Mouse (Mus musculus) frontal cortex, adult 2 months (tissue): ENCODE results near the gene Ctbp2. TPM values are rescaled to one million over a fixed set of nuclear protein-coding genes. Genes with fewer than 3 reads are reported as not detected.
"Not testable (repeated sequence)": the region's sequence is repeated elsewhere in the genome, so short reads cannot be mapped to it uniquely, and the experiment has no call there.

Experiments
- DNase-seq, 2 experiments: peaks; one replicate each; pipeline ENCODE4 v3.0.0; 2022; ENCODE audit warnings: low spot score in 1 of 2; ENCODE audit errors: extremely low spot score in 1 of 2
- polyA plus RNA-seq: library from polyadenylated mRNA; depleted of rRNA; stranded (reverse); fragments of >200 nt; gene quantifications from 2 replicates; pipeline ENCODE4 v1.2.3, GENCODE M21; 2012

Ctbp2 gene
- polyA plus RNA-seq, 1 experiment, result 59.6 TPM

- DNase-seq, result no peak
These were observed 3.0 kb downstream of the Ctbp2 start for GRCm38 (mm10) chr7:133121080-133121607.

GRCm38 (mm10) chr7:133120221-133120751, 3.9 kb downstream of the Ctbp2 start:
- DNase-seq, result no peak

GRCm38 (mm10) chr7:133117815-133118214, 6.3 kb downstream of the Ctbp2 start:
- DNase-seq, result no peak

DNA sequence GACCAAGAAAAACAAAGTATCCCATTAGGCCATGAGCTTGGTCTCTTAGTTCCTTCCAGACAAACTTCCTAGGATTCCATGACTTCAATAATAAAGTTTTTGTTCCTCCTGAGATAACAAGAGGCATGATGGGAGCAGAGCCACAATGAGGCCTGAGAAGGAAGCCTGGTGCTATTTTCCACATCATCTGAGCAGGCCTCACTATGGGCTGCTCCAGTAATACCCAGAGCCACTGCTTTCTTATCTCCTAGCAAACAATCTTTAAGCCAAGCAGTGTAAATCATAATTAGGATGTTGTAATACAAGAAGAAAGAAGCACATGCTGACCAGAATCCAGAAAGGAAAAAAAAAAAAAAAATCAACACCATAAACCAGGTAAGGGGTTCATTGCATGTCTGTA, 7.6 kb downstream of the Ctbp2 start:
- no peak for DNase-seq

GRCm38 (mm10) chr7:133115886-133116285, 8.3 kb downstream of the Ctbp2 start:
- DNase-seq, result no peak

DNA sequence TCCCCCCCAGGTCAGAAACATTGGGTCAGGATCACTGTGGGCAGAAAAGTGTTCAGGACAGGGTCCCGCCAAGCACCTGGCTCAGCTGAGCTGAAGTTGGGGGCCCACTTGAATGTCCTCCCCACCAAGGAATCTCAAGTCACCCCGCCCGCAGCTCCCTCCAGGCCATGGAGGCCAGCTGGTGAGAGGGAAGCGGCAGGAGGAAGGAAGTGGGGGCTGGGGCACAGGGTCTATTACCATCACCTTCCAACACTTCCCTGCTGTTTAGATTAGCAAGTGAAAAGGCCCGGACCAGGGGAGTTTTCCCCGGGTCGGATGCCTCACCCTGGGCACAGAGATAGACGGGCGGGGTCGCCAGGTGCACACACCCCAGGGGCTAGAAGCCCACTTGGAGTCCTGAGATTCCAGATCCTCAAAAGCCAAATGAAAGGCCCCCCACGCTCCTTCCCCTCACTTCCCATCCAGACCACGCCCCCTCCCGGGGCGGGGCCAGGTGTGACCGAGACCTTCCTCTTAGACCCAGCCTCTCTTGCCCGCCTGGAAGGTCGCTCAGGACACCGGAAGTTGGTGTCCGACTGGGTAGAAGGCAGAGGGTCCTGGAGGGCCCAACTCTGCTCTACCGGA, 9.2 kb downstream of the Ctbp2 start:
- DNase-seq, result no peak

GRCm38 (mm10) chr7:133113185-133113895, 10.8 kb downstream of the Ctbp2 start:
- no peak for DNase-seq

DNA sequence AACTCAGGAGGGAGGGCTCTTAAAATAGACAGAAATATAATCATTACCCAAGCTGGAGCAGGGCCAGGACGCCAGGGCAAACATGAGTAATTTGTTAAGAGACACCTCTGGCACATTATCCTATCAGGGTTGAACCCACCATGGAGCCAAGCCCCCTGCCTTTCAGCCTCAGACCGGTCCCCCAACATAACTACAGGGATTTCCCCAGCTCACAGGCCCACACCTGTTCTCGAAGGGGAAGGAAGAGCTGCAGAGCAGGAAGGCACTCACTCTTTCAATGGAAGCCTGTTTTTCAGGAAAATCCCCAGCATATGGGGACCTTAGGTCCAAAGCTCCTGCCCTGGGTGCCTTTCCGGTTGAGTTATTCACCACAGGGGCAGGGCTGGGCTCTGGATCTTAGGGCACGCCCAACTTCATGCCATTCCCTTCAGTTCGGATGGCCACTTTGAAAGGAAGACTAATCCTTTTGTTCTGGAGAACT, 11.8 kb downstream of the Ctbp2 start:
- DNase-seq, result no peak

- DNase-seq, result no peak
These were observed 14.7 kb downstream of the Ctbp2 start for GRCm38 (mm10) chr7:133109442-133109841.

DNA sequence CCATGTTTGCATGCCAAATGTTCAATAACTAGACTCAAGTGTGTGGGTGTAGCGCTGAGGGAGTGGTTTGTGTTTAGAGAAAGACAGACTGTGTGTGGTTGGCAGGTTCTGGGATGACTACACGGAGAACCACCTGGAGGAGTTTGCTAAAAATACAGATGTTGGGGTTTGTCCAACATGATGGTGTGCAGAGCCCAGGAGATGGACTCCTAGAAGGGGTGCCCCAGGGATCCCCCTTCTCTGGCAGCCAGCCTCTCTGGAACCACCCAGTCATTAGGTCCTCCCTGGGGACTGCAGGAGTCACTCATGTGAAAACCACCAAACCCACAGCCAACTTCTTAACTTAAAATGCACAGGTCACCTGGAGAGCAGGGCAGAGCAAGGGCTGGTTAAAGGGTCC, 15.5 kb downstream of the Ctbp2 start:
- DNase-seq, result peak; percentile 37 to 64

GRCm38 (mm10) chr7:133102578-133102977, 21.6 kb downstream of the Ctbp2 start:
- DNase-seq, result no peak

- no peak for DNase-seq
These were observed 23.1 kb downstream of the Ctbp2 start for GRCm38 (mm10) chr7:133101070-133101469.

GRCm38 (mm10) chr7:133100178-133100577, 24.0 kb downstream of the Ctbp2 start:
- DNase-seq, result no peak

- no peak for DNase-seq
These were observed 24.9 kb downstream of the Ctbp2 start for GRCm38 (mm10) chr7:133099266-133099665.

DNA sequence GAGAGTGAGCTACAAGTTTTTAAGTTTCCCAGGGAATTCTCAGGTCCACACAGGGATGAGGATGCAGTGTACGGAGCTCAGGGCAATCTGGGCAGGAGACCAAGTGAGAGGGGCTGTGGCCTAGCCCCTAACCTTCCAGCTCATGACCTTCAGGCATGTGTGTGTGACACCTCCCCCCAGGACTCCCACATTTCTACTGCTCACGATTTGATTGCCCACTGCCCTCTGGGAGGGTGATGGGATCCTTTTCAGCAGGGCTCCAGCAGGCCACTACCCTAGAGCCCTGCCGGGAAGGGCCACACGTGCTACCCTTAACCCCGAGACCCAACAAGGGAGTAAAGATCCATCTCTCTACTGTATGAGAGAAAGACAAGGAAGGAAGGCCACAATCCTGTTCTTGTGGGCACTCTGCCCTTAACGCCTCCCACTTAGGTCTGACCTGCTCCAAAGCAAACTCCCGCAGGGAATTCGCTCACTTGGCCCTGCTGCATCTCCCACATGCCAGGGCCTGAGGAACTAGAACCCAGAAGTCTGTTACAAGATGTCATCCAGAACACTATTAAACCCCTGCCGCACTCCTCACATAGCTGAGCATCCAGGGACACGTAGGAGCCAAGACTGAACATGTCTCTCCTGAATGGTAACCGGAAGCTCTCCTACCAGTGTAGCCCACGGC, 25.9 kb downstream of the Ctbp2 start:
- DNase-seq, result no peak

- DNase-seq, result not testable (repeated sequence)
These were observed 28.5 kb downstream of the Ctbp2 start for GRCm38 (mm10) chr7:133095610-133096009.

- DNase-seq, result no peak
These were observed 29.3 kb downstream of the Ctbp2 start for GRCm38 (mm10) chr7:133094711-133095495.

DNA sequence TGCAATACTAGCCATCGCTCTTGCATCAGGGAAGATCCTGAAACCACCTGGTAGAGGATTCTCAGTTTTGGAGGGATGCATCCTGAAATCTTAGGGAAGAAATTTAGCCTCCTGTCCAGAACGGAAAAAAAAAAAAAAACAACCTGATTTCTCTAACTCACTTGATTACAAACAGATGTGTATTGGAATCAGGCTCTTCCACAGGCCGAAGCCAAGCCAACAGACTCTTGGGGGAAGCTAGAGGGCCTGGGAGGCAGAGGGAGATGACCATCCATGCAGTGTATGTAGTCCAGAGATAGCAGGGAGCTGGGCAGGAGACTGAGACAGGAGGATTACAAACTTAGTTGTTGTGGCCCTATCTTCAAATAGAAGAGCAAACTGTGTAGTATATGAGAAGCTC, 30.0 kb downstream of the Ctbp2 start:
- DNase-seq, result no peak

- no peak for DNase-seq
These were observed 30.4 kb downstream of the Ctbp2 start for GRCm38 (mm10) chr7:133093731-133094130.

DNA sequence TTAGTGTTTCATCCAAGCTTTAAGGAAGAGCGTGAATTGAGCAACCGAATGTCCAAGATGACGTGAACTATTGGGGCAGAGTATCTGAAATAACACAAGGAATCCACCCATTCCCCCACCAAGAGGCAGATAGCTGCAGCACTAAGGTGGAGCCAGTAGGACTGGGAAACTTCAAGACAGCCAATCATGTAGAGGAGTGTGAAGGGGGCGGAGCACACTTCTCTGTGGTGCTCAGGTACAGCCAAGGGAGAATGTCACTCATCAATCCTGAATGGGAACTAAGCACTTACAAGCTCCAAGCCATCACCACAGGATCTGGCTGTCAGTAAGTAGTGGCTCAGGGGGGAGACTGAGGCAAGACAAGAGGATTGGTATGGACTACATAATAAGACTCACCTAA, 33.5 kb downstream of the Ctbp2 start:
- no peak for DNase-seq
